Mouse (Mus musculus) midbrain, embryonic 15.5 days (tissue): Measurements from ENCODE around the gene Ryr1. TPM values are rescaled to one million over a fixed set of nuclear protein-coding genes. Genes with fewer than 3 reads are reported as not detected.

Experiments used
- ATAC-seq: fragments of 200-750 bp; cut with Nextera tagmentation; replicated peaks from 2 replicates; pipeline ENCODE4 v1.8.0; 2017; ENCODE audit warnings: moderate TSS enrichment
- H3K27ac ChIP-seq: fragments of 300-500 bp; sonication (generic); 2 replicates; pipeline ENCODE4 v1.5.1; 2015; ENCODE audit warnings: mild to moderate bottlenecking, inconsistent platforms
- H3K27me3 ChIP-seq: fragments of 300-500 bp; sonication (generic); replicated peaks from 2 replicates; pipeline ENCODE4 v1.6.1; 2015; ENCODE audit warnings: inconsistent platforms
- H3K36me3 ChIP-seq: fragments of 300-500 bp; sonication (generic); replicated peaks from 2 replicates; pipeline ENCODE4 v1.6.1; 2015; ENCODE audit warnings: inconsistent platforms
- H3K4me1 ChIP-seq: fragments of 300-500 bp; sonication (generic); 2 replicates; pipeline ENCODE4 v1.6.1; 2015; ENCODE audit warnings: inconsistent platforms
- H3K4me2 ChIP-seq: fragments of 300-500 bp; sonication (generic); 2 replicates; pipeline ENCODE4 v1.6.1; 2015; ENCODE audit warnings: inconsistent platforms, mild to moderate bottlenecking, moderate library complexity
- H3K4me3 ChIP-seq: fragments of 300-500 bp; sonication (generic); 2 replicates; pipeline ENCODE4 v1.5.1; 2015; ENCODE audit warnings: mild to moderate bottlenecking, inconsistent platforms
- H3K9ac ChIP-seq: fragments of 300-500 bp; sonication (generic); 2 replicates; pipeline ENCODE4 v1.6.1; 2015; ENCODE audit warnings: mild to moderate bottlenecking, inconsistent platforms
- H3K9me3 ChIP-seq: fragments of 300-500 bp; sonication (generic); 2 replicates; pipeline ENCODE4 v1.6.1; 2016; ENCODE audit warnings: inconsistent platforms
- WGBS: fragments of 180-500 bp; shearing (Covaris S2); methylation state at CpG from one replicate; pipeline ENCODE4 v1.1.7; 2015; ENCODE audit warnings: mixed read lengths; 5-methylcytosine and 5-hydroxymethylcytosine counted together
- polyA plus RNA-seq: library from polyadenylated mRNA; unstranded; fragments of >200 nt; fragmentation: Nextera tagmentation; extraction: Ambion mirVana; gene quantifications from 2 replicates; pipeline ENCODE4 v1.2.1, GENCODE M21; 2015

The Ryr1 gene
- polyA plus RNA-seq, 1 experiment from 2014 or later = 12.4 TPM

DNA sequence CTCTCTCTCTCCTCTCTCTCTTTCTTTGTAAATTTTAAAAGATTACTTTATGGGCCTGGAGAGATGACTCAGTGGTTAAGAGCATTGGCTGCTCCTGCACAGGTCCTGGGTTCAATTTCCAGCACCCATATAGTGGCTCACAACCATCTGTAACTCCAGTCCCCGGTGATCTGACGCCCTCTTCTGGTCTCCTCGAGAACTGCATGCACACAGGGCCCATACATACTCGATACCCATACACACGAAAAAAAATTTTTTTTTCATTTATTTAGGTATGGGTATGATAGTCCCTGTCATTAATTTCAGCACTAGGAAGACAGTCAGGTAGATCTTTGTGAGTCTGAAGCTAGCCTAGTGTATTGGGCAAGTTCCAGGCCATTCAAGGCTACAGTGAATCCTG, 83.8 kb downstream of the Ryr1 start:
- Histone ChIP-seq H3K4me1 (peaks cover 16% of the 10 kb centered on the region), H3K27ac (no peak overlapping the region), H3K4me2 (no peak overlapping the region), H3K36me3 (no peaks in the 10 kb centered on the region), H3K4me3 (no peak overlapping the region), H3K9me3 (no peaks in the 10 kb centered on the region), H3K9ac (no peak overlapping the region), H3K27me3 (peaks cover 4% of the 10 kb centered on the region; the same call in 1 of the 2 replicates)
- 86% methylated on average over 5 of the region's 5 CpGs for WGBS
- no peak for ATAC-seq

DNA sequence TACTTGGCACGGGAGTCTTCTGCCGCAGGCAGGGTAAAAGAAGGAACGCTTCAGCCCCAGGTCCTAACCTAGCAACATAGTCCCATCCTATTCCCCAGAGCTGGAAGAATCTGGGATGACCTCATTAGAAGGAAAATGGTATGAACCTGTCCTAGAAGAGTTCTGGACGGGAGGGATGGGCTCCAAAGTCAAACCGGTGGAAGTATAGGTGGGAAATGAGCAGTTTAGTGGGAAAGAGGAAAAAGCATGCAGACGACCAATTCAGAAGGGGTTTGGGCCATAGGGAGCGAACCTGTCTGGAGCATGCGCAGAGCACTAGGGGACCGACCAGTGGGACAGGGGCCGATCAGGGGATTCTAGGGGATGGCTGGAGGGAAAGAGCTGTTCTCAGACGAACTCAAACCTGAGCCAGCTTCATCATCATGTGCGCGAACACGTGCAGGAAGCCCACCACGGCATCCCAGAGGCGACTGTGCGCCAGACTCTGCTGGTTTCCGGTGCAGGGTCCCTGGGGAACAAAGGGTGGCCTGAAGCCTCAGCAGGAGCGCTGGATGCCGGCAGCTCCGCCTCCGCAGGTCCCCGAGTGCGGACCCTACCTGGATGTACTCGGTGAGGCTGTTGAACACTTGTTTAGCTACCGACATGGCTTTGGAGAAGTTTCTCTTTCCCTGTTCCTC, 84.9 kb downstream of the Ryr1 start:
- H3K36me3 ChIP-seq = no peaks in the 10 kb centered on the region
- H3K4me1 ChIP-seq = peaks cover 16% of the 10 kb centered on the region
- H3K27ac ChIP-seq = peak overlapping the region; percentile 49; the same call in 1 of the 2 replicates
- peak overlapping the region; percentile 37 for H3K9ac ChIP-seq
- ATAC-seq = peak; percentile 60
- no peaks in the 10 kb centered on the region for H3K9me3 ChIP-seq
- WGBS = under 1% methylated on average over 26 of the region's 26 CpGs
- peak overlapping the region; percentile 37 for H3K4me3 ChIP-seq
- H3K27me3 ChIP-seq = no peaks in the 10 kb centered on the region
- peak overlapping the region; percentile 67 for H3K4me2 ChIP-seq

DNA sequence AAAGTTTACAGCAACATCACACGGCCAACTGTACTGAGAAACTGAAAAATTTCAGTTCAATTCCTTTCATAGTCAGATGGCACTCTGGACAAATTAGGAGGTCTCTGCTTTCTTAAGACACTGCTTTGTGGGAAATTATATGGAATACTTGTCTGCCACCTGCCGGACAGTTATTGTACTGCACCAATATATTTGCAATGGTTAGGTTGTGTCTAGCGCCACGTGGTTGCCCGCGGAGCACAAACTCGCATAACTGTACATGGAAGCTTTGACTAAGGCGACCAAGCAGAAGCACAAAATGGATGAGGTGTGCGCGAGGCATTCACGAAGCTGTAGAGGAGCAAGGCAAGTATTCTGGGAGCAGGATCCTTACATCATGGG, 85.4 kb downstream of the Ryr1 start:
- peak overlapping the region; percentile 67 for H3K4me2 ChIP-seq
- no peaks in the 10 kb centered on the region for H3K36me3 ChIP-seq
- WGBS = under 1% methylated on average over 11 of the region's 11 CpGs
- H3K9ac ChIP-seq = peak overlapping the region; percentile 37
- peak; percentile 76 for ATAC-seq
- peaks cover 16% of the 10 kb centered on the region for H3K4me1 ChIP-seq
- H3K27ac ChIP-seq = peak overlapping the region; percentile 49; the same call in 1 of the 2 replicates
- peak overlapping the region; percentile 37 for H3K4me3 ChIP-seq
- H3K27me3 ChIP-seq = no peaks in the 10 kb centered on the region
- no peaks in the 10 kb centered on the region for H3K9me3 ChIP-seq

DNA sequence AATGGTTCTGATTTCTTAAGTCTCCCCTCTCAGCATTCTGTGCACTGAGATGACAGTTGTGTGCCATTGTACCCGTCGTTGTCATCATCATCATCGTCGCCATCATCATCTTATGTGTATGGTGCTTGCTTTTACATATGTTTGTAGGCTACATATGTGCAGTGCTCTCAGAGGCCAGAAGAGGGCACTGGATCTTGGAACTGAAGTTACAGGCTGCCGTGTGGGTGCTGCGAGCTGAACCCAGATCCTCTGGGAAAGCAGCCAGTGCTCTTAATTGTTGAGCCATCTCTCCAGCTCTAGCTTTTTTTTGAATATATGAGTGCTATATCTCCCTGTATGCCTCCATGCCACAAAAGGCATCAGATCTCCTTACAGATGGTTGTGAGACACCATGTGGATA, 87.7 kb downstream of the Ryr1 start:
- Histone ChIP-seq H3K27me3 (no peaks in the 10 kb centered on the region), H3K27ac (no peak overlapping the region), H3K36me3 (no peaks in the 10 kb centered on the region), H3K9ac (no peak overlapping the region), H3K4me2 (no peak overlapping the region), H3K4me3 (no peak overlapping the region), H3K9me3 (no peaks in the 10 kb centered on the region), H3K4me1 (peaks cover 10% of the 10 kb centered on the region)
- ATAC-seq = no peak
- 89% methylated on average over 6 of the region's 6 CpGs for WGBS

DNA sequence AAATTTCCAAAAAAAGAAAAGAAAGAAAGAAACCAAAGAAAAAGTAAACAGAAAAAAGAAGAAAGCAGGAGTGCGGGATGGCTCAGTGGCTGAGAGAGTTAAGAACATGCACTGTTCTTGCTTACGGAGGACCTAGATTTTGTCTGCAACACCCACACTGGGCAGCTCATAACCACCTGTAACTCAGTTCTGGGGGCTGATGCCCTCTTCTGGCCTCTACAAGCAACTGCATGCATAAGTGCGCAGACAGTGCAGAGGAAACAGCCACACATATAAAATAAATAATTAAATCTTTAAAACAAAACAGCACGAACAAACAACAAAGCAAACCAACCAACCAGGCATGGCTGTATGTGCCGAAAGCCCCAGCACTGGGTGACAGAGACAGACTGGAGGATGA, 92.3 kb downstream of the Ryr1 start:
- WGBS = 89% methylated on average over 5 of the region's 5 CpGs

DNA sequence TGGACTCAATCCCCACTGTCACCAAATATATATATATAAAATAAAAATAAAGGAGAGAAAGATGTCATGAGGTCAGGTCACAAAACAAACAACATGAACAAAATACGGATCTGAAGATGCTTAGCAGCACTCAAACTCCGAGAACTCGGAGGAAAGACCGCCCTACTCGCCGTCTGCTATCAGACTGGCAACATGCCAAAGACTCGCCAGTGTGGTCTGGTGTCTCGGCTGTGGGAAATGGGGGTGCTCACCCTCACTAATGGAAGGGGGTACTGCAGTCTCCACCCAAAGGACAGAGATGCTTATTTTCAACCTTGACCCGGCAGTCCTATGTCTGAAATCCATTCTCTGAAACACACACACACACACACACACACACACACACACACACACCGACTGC, 93.3 kb downstream of the Ryr1 start:
- ATAC-seq = no peak
- Histone ChIP-seq H3K27me3 (no peaks in the 10 kb centered on the region), H3K9ac (no peak overlapping the region), H3K4me3 (no peak overlapping the region), H3K27ac (no peak overlapping the region), H3K36me3 (no peaks in the 10 kb centered on the region), H3K4me2 (no peak overlapping the region), H3K4me1 (no peaks in the 10 kb centered on the region), H3K9me3 (no peaks in the 10 kb centered on the region)
- WGBS = 78% methylated on average over 10 of the region's 10 CpGs

More for the DNA sequence above, 92.3 kb downstream of the Ryr1 start:
- Histone ChIP-seq H3K27ac (no peak overlapping the region), H3K4me1 (no peaks in the 10 kb centered on the region), H3K4me2 (no peak overlapping the region), H3K4me3 (no peak overlapping the region), H3K9ac (no peak overlapping the region), H3K9me3 (no peaks in the 10 kb centered on the region), H3K27me3 (no peaks in the 10 kb centered on the region), H3K36me3 (no peaks in the 10 kb centered on the region)
- ATAC-seq = no peak

DNA sequence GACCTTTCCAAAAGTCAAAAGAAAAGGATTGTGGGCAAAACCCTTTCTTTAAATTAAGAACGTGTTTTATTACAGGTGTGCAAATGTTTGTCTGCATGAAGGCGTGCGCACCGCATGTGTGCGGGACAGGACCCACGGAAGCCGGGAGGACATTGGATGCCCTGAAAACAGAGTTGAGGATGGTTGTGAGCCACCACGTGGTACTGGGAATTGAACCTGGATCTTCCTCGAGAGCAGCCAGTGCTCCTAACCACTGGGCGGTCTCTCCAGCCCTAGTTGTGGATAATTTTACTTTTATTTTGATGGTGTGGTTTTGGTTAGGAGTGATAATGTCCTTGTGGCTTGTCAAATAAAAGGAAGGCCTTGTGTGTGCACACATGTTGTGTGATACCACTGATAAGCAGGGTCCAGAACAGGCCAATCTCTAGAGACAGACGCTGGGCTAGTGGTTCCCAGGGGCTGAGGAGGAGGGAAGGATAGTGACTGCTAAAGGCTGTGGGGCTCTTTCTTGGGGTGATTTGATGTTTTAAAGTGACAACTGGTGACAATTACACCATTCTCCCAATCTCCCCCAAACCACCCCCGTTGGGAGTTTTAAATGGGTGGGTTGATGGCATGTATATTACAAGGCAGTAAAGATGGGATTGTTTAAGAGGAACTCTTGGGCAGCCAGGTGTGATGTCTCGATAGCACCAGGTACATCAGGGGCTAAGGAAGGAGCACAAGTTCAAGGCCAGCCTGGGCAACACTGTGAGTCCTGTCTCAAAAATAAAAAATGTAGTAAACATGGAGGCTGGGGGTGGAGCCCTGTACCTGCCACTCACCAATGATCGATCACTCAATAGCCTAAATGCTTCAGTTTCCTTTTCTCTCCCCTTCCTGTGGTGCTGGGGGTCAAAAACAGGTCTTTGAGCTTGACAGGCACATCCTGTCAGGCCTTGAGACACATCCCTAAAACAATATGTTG, 95.0 kb downstream of the Ryr1 start:
- Histone ChIP-seq H3K4me1 (no peaks in the 10 kb centered on the region), H3K36me3 (no peaks in the 10 kb centered on the region), H3K9me3 (no peaks in the 10 kb centered on the region), H3K9ac (no peak overlapping the region), H3K27me3 (no peaks in the 10 kb centered on the region), H3K27ac (no peak overlapping the region), H3K4me3 (no peak overlapping the region), H3K4me2 (no peak overlapping the region)
- no peak for ATAC-seq
- WGBS = 92% methylated on average over 14 of the region's 14 CpGs

DNA sequence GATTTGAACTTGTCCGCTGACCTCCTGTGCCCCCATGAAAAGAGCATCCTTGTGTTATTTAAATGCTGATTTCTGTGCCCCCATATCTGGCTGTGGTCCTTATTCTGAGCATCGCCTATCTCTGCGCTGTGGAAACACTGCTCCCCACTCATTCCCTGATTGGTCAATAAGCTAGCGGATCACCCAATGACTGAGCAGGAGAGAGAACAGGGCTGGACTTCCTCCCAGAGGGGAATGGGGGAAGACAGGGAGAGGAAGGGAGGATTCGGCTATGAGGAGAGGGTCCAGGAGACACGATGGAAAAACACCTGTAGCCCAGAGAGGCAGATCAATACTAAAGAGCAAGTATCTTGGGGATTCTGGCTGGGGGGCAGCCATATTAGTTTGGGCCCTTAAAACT, 96.2 kb downstream of the Ryr1 start:
- no peaks in the 10 kb centered on the region for H3K4me1 ChIP-seq
- no peaks in the 10 kb centered on the region for H3K9me3 ChIP-seq
- ATAC-seq = no peak
- H3K4me2 ChIP-seq = no peak overlapping the region
- H3K9ac ChIP-seq = no peak overlapping the region
- H3K27me3 ChIP-seq = no peaks in the 10 kb centered on the region
- WGBS = 87% methylated on average over 6 of the region's 6 CpGs
- H3K36me3 ChIP-seq = no peaks in the 10 kb centered on the region
- H3K27ac ChIP-seq = no peak overlapping the region
- H3K4me3 ChIP-seq = no peak overlapping the region

DNA sequence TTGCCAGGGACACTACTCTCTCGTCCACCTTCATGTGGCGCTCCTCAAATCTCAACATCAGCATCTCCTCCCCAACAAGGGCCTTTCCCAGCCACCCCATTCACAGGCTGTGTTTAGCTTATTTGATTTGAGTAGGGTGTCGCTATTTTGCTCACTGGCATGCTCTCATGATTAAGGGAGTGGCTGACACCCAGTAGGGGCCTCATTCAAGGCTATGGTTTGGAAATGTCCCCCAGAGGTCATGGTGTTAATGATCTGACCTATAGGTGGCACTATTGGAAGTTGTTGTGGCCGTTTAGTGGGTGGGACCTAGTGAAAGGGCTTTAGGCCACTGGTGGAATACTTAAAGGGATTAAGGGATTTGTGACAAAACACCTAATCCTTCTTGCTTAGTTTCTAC, 98.2 kb downstream of the Ryr1 start:
- WGBS = 70% methylated on average over 4 of the region's 4 CpGs
- ATAC-seq = no peak
- no peak overlapping the region for H3K4me3 ChIP-seq

DNA sequence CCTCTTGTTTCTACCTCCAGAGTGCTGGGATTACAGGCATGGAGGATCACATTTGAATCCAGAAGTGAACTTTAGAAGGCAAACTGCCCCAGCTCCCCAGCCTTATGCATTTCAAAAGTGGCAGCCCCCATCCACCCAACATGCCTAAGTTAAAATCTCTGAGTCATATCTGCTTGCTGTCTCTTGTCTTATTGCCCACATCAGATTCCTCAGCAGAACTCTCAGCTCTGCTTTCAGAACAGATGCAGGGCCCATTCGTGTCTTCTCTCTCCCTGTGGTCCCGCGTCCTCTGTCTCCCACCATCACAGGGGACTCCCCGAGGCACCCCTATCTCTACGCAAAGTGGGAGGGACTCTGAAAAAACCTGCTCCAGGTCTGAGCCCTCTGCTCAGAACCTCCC, 98.8 kb downstream of the Ryr1 start:
- no peak overlapping the region for H3K27ac ChIP-seq
- 0 out of 2 replicates have a peak, but pooled peaks cover 2% of the 10 kb centered on the region for H3K27me3 ChIP-seq
- no peak overlapping the region for H3K9ac ChIP-seq
- H3K36me3 ChIP-seq = no peaks in the 10 kb centered on the region
- WGBS = 88% methylated on average over 5 of the region's 5 CpGs
- no peak overlapping the region for H3K4me2 ChIP-seq
- H3K4me3 ChIP-seq = no peak overlapping the region
- no peaks in the 10 kb centered on the region for H3K4me1 ChIP-seq
- ATAC-seq = no peak
- no peaks in the 10 kb centered on the region for H3K9me3 ChIP-seq

More for the DNA sequence above, 98.2 kb downstream of the Ryr1 start:
- Histone ChIP-seq H3K4me2 (no peak overlapping the region), H3K27me3 (no peaks in the 10 kb centered on the region), H3K27ac (no peak overlapping the region), H3K9me3 (no peaks in the 10 kb centered on the region), H3K4me1 (no peaks in the 10 kb centered on the region), H3K36me3 (no peaks in the 10 kb centered on the region), H3K9ac (no peak overlapping the region)

DNA sequence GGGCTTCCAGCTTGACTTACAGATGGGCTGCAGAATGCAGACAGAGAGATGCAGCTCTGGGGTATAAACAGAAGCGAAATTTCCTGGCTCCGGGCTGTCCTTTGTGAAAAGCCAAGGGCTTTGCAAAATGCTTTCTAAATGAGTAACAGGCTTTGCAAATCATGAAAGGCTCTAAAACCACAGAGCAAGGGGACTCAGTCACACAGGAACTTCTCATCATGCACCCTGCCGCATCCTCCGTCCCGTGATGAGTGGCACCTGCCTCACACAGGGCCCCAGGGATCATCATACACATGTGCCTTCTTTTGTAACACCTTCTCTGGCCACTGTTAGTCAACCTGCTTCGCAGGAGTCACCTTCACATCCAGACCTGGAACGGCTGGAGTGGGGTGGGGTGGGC, 99.4 kb downstream of the Ryr1 start:
- no peak for ATAC-seq
- H3K4me1 ChIP-seq = no peaks in the 10 kb centered on the region
- no peaks in the 10 kb centered on the region for H3K36me3 ChIP-seq
- no peaks in the 10 kb centered on the region for H3K9me3 ChIP-seq
- no peak overlapping the region for H3K4me3 ChIP-seq
- 81% methylated on average over 7 of the region's 7 CpGs for WGBS
- H3K4me2 ChIP-seq = no peak overlapping the region
- no peak overlapping the region for H3K9ac ChIP-seq
- peaks cover 9% of the 10 kb centered on the region for H3K27me3 ChIP-seq
- H3K27ac ChIP-seq = no peak overlapping the region

DNA sequence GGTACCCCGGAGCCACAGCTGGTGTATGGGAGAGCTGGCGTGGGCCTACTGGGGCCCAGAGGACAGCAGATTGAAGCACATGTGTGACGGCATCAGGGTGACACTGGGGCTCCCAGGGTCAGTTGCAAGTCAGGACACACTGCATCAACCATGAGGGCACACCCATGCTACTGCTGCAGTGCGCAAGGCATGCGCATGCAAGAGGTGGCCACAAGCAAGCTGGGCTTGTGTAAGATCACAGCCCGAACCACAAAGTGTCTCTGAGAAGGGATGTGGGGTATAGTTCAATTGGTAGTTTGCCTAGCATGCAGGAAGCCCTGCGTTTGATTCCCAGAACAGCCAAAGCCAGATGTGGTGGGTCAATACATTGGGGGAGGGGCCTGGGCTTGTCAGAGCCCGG, 101.5 kb downstream of the Ryr1 start:
- H3K36me3 ChIP-seq = no peaks in the 10 kb centered on the region
- 94% methylated on average over 8 of the region's 8 CpGs for WGBS
- H3K27ac ChIP-seq = no peak overlapping the region
- H3K4me1 ChIP-seq = peaks cover 8% of the 10 kb centered on the region
- H3K27me3 ChIP-seq = peaks cover 29% of the 10 kb centered on the region
- H3K4me2 ChIP-seq = no peak overlapping the region
- H3K9me3 ChIP-seq = no peaks in the 10 kb centered on the region
- no peak overlapping the region for H3K9ac ChIP-seq
- no peak overlapping the region for H3K4me3 ChIP-seq
- ATAC-seq = no peak
